Mouse (Mus musculus): ENCODE data around the gene Zfp51. TPM values are rescaled to one million over a fixed set of nuclear protein-coding genes. Genes with fewer than 3 reads are reported as not detected.

The Zfp51 gene
- 49.0 TPM for polyA plus RNA-seq (2017; shearing (Covaris generic))

GRCm38 (mm10) chr17:21450138-21450704, at the start of gene Zfp51:
Zfp51 (plus strand) TSS chr17:21450374.

GRCm38 (mm10) chr17:21422664-21423599, 27.2 kb upstream of the Zfp51 start, which contains the start of gene Zfp54:
Zfp54 (plus strand) TSS chr17:21423227.

DNA sequence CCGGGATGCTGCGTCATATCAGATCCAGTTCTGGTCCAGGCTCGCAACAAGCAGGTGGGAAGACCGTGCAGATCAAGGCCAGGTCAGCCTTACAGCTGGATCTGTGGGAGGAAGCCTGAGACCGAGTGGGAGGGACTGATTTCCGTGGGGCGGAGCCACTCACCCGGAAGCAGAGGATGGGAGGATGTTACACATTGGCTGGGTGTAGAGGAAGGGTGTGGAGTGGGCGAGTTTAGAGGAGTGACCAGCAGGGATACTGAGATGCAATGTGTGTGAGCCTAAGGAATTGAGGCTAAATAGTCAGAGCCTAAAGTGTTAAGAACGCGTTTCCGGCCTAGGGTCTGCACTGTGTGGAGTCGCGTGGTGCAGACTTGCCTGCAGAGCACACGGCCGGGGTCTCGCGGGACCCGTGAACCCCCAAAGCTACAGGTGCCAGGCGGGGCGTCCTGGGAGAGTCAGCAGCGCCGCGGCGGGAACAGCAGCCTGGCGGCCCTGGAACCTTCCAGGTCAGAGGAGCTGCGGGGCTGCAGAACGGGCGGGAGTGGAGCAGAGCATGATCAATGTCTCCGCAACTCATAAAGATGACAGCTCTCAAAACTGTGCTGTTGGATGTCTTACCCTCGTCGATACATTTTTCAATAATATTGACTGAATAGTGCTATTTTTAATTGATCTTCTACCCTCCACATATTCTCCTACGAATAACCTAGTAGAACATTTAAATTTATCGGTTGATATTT, 38.8 kb downstream of the Zfp51 start, which contains the start of gene Zfp53:
Gene Zfp53, plus strand, starts transcription at position 239 of the 740 bp plus-strand sequence.

Other genes starting within 250 kb of the Zfp51 start
- gene Vmn1r234, start 224.3 kb upstream of the Zfp51 start, polyA plus RNA-seq (2017; shearing (Covaris generic)), result not detected
- gene Vmn1r235, start 194.0 kb upstream of the Zfp51 start, polyA plus RNA-seq (2017; shearing (Covaris generic)), result not detected
- gene Vmn1r236, start 167.4 kb upstream of the Zfp51 start, polyA plus RNA-seq (2017; shearing (Covaris generic)), result not detected
- gene Vmn1r237, start 138.5 kb upstream of the Zfp51 start, polyA plus RNA-seq (2017; shearing (Covaris generic)), result not detected
- 10.1 TPM for gene Zfp677, start 66.6 kb upstream of the Zfp51 start, polyA plus RNA-seq (2017; shearing (Covaris generic))
- 4.7 TPM for gene Zfp54, start 27.1 kb upstream of the Zfp51 start, polyA plus RNA-seq (2017; shearing (Covaris generic))
- 66.9 TPM for gene Zfp53, start 38.6 kb downstream of the Zfp51 start, polyA plus RNA-seq (2017; shearing (Covaris generic))
- gene Zfp52, start 85.2 kb downstream of the Zfp51 start, polyA plus RNA-seq (2017; shearing (Covaris generic)), result 11.4 TPM
- 1.1 TPM for gene Zfp948, start 116.6 kb downstream of the Zfp51 start, polyA plus RNA-seq (2017; shearing (Covaris generic))
- gene Zfp983, start 200.2 kb downstream of the Zfp51 start, polyA plus RNA-seq (2017; shearing (Covaris generic)), result 5.3 TPM
- 11.0 TPM for gene Gm10226, start 241.5 kb downstream of the Zfp51 start, polyA plus RNA-seq (2017; shearing (Covaris generic))

Data from effector memory CD4-positive, alpha-beta T cell, adult 5 months (primary cell).